Mouse (Mus musculus): ENCODE measurements at regions not wholly inside any gene's neighbourhood (a gene's known extent, or its start where the extent isn't known, plus 50 kb on each side); places are given as distances from the start of the nearest gene placed in this dataset.

GRCm38 (mm10) chr8:34380615-34381014 lies 269.1 kb upstream of the Gm10131 start:
- TF ChIP-seq CTCF (IDR thresholded peaks at IDR 0.05; ENCODE audit: control insufficient read depth, insufficient read depth, insufficient replicate concordance, low read depth, low read length) (no peak), POLR2A (IDR thresholded peaks at IDR 0.05; ENCODE audit: control insufficient read depth, low read depth, low read length) (no peak)

Data from testis, adult 2 months (tissue).